1 mouse cellular context compared by ENCODE assay signal in genomic region chr19:5637069-5638047, GRCm38 (mm10).
TF ChIP-seq lines count a peak whose summit lies in the region.

Gene Rela (plus strand): TSS chr19:5637483.

TF ChIP-seq in CH12.LX, 34 proteins besides CTCF, POLR2A, EP300 and RAD21 (continued from another document):
- TF ChIP-seq MAFK (IDR thresholded peaks at IDR 0.05; ENCODE audit: insufficient replicate concordance, low read length) = no peak
- peak; percentile 41; the same call in 1 of the 2 replicates for TF ChIP-seq ETS1 (conservative IDR thresholded peaks at IDR 0.05; ENCODE audit: low read depth, low read length)
- no peak for TF ChIP-seq JUN (IDR thresholded peaks at IDR 0.05; ENCODE audit: insufficient read depth, low read depth, low read length)
- no peak; the same call in 1 of the 2 replicates for TF ChIP-seq USF2 (conservative IDR thresholded peaks at IDR 0.05; ENCODE audit: low read depth, low read length)
- TF ChIP-seq TCF12 (IDR thresholded peaks at IDR 0.05; ENCODE audit: low read depth, low read length) = peak; percentile 47; the same call in 1 of the 2 replicates
- peak; percentile 87 for TF ChIP-seq NRF1 (IDR thresholded peaks at IDR 0.05; ENCODE audit: low read depth, low read length)
- TF ChIP-seq ZMIZ1 (IDR thresholded peaks at IDR 0.05; ENCODE audit: low read depth, low read length) = peak; percentile 82
- peak; percentile 89 for TF ChIP-seq NELFE (IDR thresholded peaks at IDR 0.05; ENCODE audit: low read depth, low read length)
- TF ChIP-seq USF1 (IDR thresholded peaks at IDR 0.05; ENCODE audit: low read depth, low read length) = no peak
- no peak for TF ChIP-seq KAT2A (IDR thresholded peaks at IDR 0.05; ENCODE audit: insufficient replicate concordance, low read length)
- no peak for TF ChIP-seq ZC3H11A (IDR thresholded peaks at IDR 0.05; ENCODE audit: low read depth, low read length)
- no peak for TF ChIP-seq UBTF (IDR thresholded peaks at IDR 0.05; ENCODE audit: low read depth, low read length)
- no peak for TF ChIP-seq GABPA (IDR thresholded peaks at IDR 0.05; ENCODE audit: insufficient replicate concordance, low read depth, low read length)
- peak; percentile 29; the same call in 1 of the 2 replicates for TF ChIP-seq IRF4 (IDR thresholded peaks at IDR 0.05; ENCODE audit: low read depth, low read length)
- 0 out of 2 replicates have a peak, but pooled peaks have one; percentile 43 for TF ChIP-seq POLR2AphosphoS2 (IDR thresholded peaks at IDR 0.05; ENCODE audit: low read depth, low read length)
- peak; percentile 69 for TF ChIP-seq MXI1 (IDR thresholded peaks at IDR 0.05; ENCODE audit: low read depth, low read length)
- TF ChIP-seq JUND (conservative IDR thresholded peaks at IDR 0.05; ENCODE audit: low read depth, low read length) = no peak
- 0 out of 2 replicates have a peak, but pooled peaks have one; percentile 33 for TF ChIP-seq HCFC1 (IDR thresholded peaks at IDR 0.05; ENCODE audit: low read depth, low read length)
- no peak for TF ChIP-seq MYC (IDR thresholded peaks at IDR 0.05; ENCODE audit: low read depth, low read length)
